Mouse (Mus musculus) midbrain, embryonic 12.5 days (tissue): Measurements from ENCODE around the gene Bpifa6. TPM values are rescaled to one million over a fixed set of nuclear protein-coding genes. Genes with fewer than 3 reads are reported as not detected.
"Not testable (repeated sequence)": the region's sequence is repeated elsewhere in the genome, so short reads cannot be mapped to it uniquely, and the experiment has no call there.

ENCODE experiments used
- ATAC-seq: fragments of 200-750 bp; cut with Nextera tagmentation; 2 replicates; pipeline ENCODE4 v1.8.0; 2017; ENCODE audit warnings: low read depth, moderate TSS enrichment, moderate library complexity; ENCODE audit not compliant: low FRiP score
- H3K27ac ChIP-seq: fragments of 300-500 bp; sonication (generic); replicated peaks from 2 replicates; pipeline ENCODE4 v1.5.1; 2016; ENCODE audit warnings: mild to moderate bottlenecking
- H3K27me3 ChIP-seq: fragments of 300-500 bp; sonication (generic); 2 replicates; pipeline ENCODE4 v1.6.1; 2016; ENCODE audit warnings: mild to moderate bottlenecking
- H3K36me3 ChIP-seq: fragments of 300-500 bp; sonication (generic); 2 replicates; pipeline ENCODE4 v1.6.1; 2016
- H3K4me1 ChIP-seq: fragments of 300-500 bp; sonication (generic); 2 replicates; pipeline ENCODE4 v1.6.1; 2016
- H3K4me2 ChIP-seq: fragments of 300-500 bp; sonication (generic); replicated peaks from 2 replicates; pipeline ENCODE4 v1.6.1; 2016; ENCODE audit warnings: mild to moderate bottlenecking, moderate library complexity
- H3K4me3 ChIP-seq: fragments of 300-500 bp; sonication (generic); 2 replicates; pipeline ENCODE4 v1.5.1; 2016; ENCODE audit warnings: mild to moderate bottlenecking
- H3K9ac ChIP-seq: fragments of 300-500 bp; sonication (generic); replicated peaks from 2 replicates; pipeline ENCODE4 v1.6.1; 2016; ENCODE audit warnings: mild to moderate bottlenecking, moderate library complexity
- H3K9me3 ChIP-seq: fragments of 300-500 bp; sonication (generic); 2 replicates; pipeline ENCODE4 v1.6.1; 2016; ENCODE audit warnings: mild to moderate bottlenecking
- WGBS: fragments of 180-500 bp; shearing (Covaris S2); methylation state at CpG from one replicate; pipeline ENCODE4 v1.1.7; 2016; 5-methylcytosine and 5-hydroxymethylcytosine counted together
- polyA plus RNA-seq: library from polyadenylated mRNA; unstranded; fragments of >200 nt; fragmentation: Nextera tagmentation; extraction: Ambion mirVana; gene quantifications from 2 replicates; pipeline ENCODE4 v1.2.1, GENCODE M21; 2016

Bpifa6 gene
- polyA plus RNA-seq, 1 experiment from 2014 or later: not detected

DNA sequence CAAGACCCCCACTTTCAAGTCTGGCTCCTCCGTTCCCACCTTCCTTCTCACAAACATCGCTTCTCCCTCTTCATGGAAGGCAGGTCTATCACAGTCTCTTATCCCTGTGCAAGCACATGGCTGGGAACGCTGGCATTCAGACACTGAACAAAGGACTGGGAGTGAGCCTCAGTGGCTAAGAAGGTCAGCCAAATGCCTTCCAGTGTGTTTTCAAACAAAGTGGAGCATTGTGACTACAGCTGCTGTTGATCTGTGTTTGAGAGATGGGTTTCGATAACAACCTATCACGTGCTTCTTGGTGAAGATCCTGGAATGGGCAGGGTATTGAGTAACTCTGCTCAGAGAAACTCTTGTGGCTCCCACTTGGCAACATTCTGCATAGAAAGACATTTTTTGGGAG, 4.5 kb upstream of the Bpifa6 start:
- Histone ChIP-seq H3K27me3 (no peaks in the 10 kb centered on the region), H3K9me3 (no peaks in the 10 kb centered on the region), H3K9ac (no peak overlapping the region), H3K4me3 (no peak overlapping the region), H3K4me2 (no peak overlapping the region), H3K36me3 (no peaks in the 10 kb centered on the region), H3K4me1 (no peaks in the 10 kb centered on the region), H3K27ac (no peak overlapping the region)
- ATAC-seq: no peak
- WGBS: 59% methylated on average over 5 of the region's 5 CpGs

GRCm38 (mm10) chr2:153995770-153996169, 21.0 kb downstream of the Bpifa6 start:
- H3K9me3 ChIP-seq: no peaks in the 10 kb centered on the region
- no peak overlapping the region for H3K4me2 ChIP-seq
- ATAC-seq: peak; percentile 41; the same call in 1 of the 2 replicates
- no peaks in the 10 kb centered on the region for H3K36me3 ChIP-seq
- H3K27ac ChIP-seq: no peak overlapping the region
- H3K27me3 ChIP-seq: no peaks in the 10 kb centered on the region
- no peaks in the 10 kb centered on the region for H3K4me1 ChIP-seq
- H3K4me3 ChIP-seq: no peak overlapping the region
- no peak overlapping the region for H3K9ac ChIP-seq
- 4% methylated on average over 7 of the region's 7 CpGs for WGBS

DNA sequence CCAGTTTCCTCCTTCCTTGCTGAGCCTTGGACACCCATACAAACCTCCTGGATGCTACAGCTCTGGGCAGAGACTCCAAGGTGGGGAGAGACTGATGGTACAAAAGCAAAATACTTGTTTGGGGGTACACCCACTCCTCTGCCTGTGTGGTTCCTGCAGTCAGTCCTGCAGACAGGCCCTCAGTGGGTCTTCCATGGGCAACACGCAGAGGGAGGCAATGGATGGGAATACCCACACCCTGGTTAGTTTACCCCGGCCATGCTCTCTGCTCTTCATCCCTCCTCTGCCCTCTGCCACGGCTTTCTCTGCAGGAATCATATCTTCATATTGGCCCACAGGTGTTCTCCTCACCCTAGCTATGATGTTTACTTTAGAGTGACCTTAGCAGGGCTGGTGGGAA, 25.8 kb downstream of the Bpifa6 start:
- Histone ChIP-seq H3K27ac (no peak overlapping the region), H3K36me3 (no peaks in the 10 kb centered on the region), H3K4me2 (no peak overlapping the region), H3K27me3 (no peaks in the 10 kb centered on the region), H3K9ac (no peak overlapping the region), H3K4me3 (no peak overlapping the region), H3K9me3 (no peaks in the 10 kb centered on the region), H3K4me1 (0 out of 2 replicates have a peak, but pooled peaks cover 8% of the 10 kb centered on the region)
- ATAC-seq: no peak
- 77% methylated on average over 3 of the region's 3 CpGs for WGBS

GRCm38 (mm10) chr2:154001056-154001455, 26.3 kb downstream of the Bpifa6 start:
- Histone ChIP-seq H3K27ac (no peak overlapping the region), H3K9ac (no peak overlapping the region), H3K36me3 (no peaks in the 10 kb centered on the region), H3K4me2 (no peak overlapping the region), H3K4me3 (no peak overlapping the region), H3K4me1 (0 out of 2 replicates have a peak, but pooled peaks cover 8% of the 10 kb centered on the region), H3K9me3 (no peaks in the 10 kb centered on the region), H3K27me3 (no peaks in the 10 kb centered on the region)
- ATAC-seq: no peak

DNA sequence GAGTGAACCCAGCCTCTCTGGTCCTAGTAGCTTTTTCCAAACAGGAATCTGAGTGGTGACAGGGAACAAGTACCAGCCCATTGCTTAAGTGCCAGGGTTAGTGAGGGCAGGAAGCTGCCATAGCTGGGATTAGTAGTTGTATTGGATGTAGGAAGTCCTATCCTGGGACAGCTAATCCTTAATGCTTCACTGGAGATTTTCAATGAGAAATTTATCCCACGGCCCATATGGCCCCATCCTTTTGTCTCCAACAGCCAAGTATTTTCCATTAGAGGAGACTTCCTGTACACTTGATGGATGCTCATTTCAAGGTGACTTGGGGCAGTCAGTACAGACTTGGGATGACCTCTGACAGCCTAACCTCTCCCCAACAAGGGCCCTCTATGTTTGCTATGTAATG, 29.7 kb downstream of the Bpifa6 start:
- Histone ChIP-seq H3K9ac (no peak overlapping the region), H3K27ac (no peak overlapping the region), H3K36me3 (no peaks in the 10 kb centered on the region), H3K4me1 (0 out of 2 replicates have a peak, but pooled peaks cover 8% of the 10 kb centered on the region), H3K4me3 (no peak overlapping the region), H3K4me2 (no peak overlapping the region), H3K27me3 (no peaks in the 10 kb centered on the region), H3K9me3 (no peaks in the 10 kb centered on the region)
- WGBS: 30% methylated on average over 1 of the region's 1 CpGs
- no peak for ATAC-seq

DNA sequence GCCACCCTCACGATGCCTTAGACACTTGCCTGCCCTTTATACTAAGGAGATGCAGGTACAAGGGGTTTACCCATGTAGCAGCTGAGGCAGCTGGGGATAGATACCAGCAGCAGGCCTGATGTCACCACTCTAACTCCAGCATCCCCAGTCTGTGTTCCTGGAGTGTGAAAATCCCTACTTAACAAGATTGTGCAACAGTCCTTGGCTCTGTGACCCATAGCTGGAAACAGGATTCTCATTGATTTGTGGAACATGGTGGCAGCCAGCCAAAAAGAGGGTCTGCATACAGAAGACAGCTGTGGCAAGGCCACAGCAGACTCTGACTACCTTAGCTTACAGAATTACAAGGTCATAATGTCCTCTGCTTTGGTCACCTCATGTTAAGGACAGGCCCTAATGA, 30.3 kb downstream of the Bpifa6 start:
- WGBS: 85% methylated on average over 1 of the region's 1 CpGs
- no peak for ATAC-seq
- Histone ChIP-seq H3K27ac (no peak overlapping the region), H3K4me1 (0 out of 2 replicates have a peak, but pooled peaks cover 8% of the 10 kb centered on the region), H3K4me2 (no peak overlapping the region), H3K4me3 (no peak overlapping the region), H3K36me3 (no peaks in the 10 kb centered on the region), H3K27me3 (no peaks in the 10 kb centered on the region), H3K9ac (no peak overlapping the region), H3K9me3 (no peaks in the 10 kb centered on the region)

- no peak overlapping the region for H3K27ac ChIP-seq
- H3K9ac ChIP-seq: no peak overlapping the region
- H3K4me2 ChIP-seq: no peak overlapping the region
- WGBS: 77% methylated on average over 4 of the region's 4 CpGs
- no peaks in the 10 kb centered on the region for H3K36me3 ChIP-seq
- no peaks in the 10 kb centered on the region for H3K9me3 ChIP-seq
- H3K4me1 ChIP-seq: 0 out of 2 replicates have a peak, but pooled peaks cover 8% of the 10 kb centered on the region
- no peak overlapping the region for H3K4me3 ChIP-seq
- no peak for ATAC-seq
- no peaks in the 10 kb centered on the region for H3K27me3 ChIP-seq
Observed at GRCm38 (mm10) chr2:154005734-154006133, 31.0 kb downstream of the Bpifa6 start.

- no peak for ATAC-seq
- Histone ChIP-seq H3K4me2 (no peak overlapping the region), H3K9ac (no peak overlapping the region), H3K4me1 (0 out of 2 replicates have a peak, but pooled peaks cover 8% of the 10 kb centered on the region), H3K36me3 (no peaks in the 10 kb centered on the region), H3K27ac (no peak overlapping the region), H3K4me3 (no peak overlapping the region), H3K27me3 (no peaks in the 10 kb centered on the region), H3K9me3 (no peaks in the 10 kb centered on the region)
- 74% methylated on average over 2 of the region's 2 CpGs for WGBS
Observed at GRCm38 (mm10) chr2:154006331-154006730, 31.6 kb downstream of the Bpifa6 start.

GRCm38 (mm10) chr2:154007381-154007780, 32.6 kb downstream of the Bpifa6 start:
- ATAC-seq: no peak
- 0 out of 2 replicates have a peak, but pooled peaks cover 8% of the 10 kb centered on the region for H3K4me1 ChIP-seq
- H3K9me3 ChIP-seq: no peaks in the 10 kb centered on the region
- no peak overlapping the region for H3K4me3 ChIP-seq
- H3K4me2 ChIP-seq: no peak overlapping the region
- no peaks in the 10 kb centered on the region for H3K27me3 ChIP-seq
- no peak overlapping the region for H3K27ac ChIP-seq
- 76% methylated on average over 1 of the region's 1 CpGs for WGBS
- no peaks in the 10 kb centered on the region for H3K36me3 ChIP-seq
- H3K9ac ChIP-seq: no peak overlapping the region

DNA sequence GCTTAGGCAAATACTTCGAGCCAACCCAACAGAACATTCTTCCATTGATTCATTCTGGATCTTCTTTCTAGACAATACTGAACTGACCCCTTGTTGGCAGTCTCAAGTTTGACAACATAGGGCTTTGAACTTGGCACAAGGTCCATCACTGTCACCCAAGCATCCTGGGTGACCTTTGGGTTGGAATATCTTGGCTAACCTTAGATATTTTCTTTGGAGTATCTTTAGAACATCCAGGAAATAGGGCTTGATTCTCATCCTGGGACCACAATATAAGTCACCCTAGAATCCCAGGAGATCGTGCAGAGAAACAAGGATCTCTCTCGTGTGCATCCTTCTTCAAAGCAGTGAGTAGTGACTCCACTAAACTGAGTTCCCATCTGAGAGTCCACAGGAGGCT, 33.2 kb downstream of the Bpifa6 start, which contains the start of gene Bpifa2:
Gene Bpifa2, plus strand, starts transcription at position 301 of the 400 bp plus-strand sequence.
- 84% methylated on average over 3 of the region's 3 CpGs for WGBS
- Histone ChIP-seq H3K36me3 (no peaks in the 10 kb centered on the region), H3K4me3 (no peak within 1 kb of the TSS), H3K27me3 (no peaks in the 10 kb centered on the region), H3K4me1 (0 out of 2 replicates have a peak, but pooled peaks cover 8% of the 10 kb centered on the region), H3K27ac (no peak within 1 kb of the TSS), H3K9me3 (no peaks in the 10 kb centered on the region), H3K9ac (no peak within 1 kb of the TSS), H3K4me2 (no peak within 1 kb of the TSS)
- ATAC-seq: no peak

DNA sequence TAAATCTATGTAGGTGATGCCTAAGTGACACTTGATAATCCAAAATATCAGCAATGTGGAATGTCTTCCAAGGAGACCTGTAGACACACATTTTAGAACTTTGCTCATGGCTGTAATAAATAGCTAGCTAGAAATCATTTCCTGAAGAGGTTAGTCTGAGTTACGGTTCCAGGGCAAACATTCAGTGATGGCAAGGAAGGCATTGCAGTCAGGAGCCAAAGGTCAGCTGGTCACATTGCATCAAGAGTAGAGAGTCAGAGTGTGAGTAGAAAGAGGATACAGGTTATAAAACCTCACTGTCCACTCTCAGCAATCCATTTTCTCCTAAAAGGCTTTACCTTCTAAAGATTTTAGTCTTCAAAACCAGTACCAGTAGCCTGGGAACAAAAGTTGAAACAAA, 43.2 kb downstream of the Bpifa6 start:
- Histone ChIP-seq H3K27me3 (no peaks in the 10 kb centered on the region), H3K36me3 (no peaks in the 10 kb centered on the region), H3K9me3 (no peaks in the 10 kb centered on the region), H3K9ac (no peak overlapping the region), H3K27ac (no peak overlapping the region), H3K4me3 (no peak overlapping the region), H3K4me2 (no peak overlapping the region), H3K4me1 (no peaks in the 10 kb centered on the region)
- 76% methylated on average over 1 of the region's 1 CpGs for WGBS
- no peak for ATAC-seq

- not testable (repeated sequence) for H3K4me2 ChIP-seq, H3K4me1 ChIP-seq, H3K27ac ChIP-seq, H3K36me3 ChIP-seq, H3K9me3 ChIP-seq, H3K27me3 ChIP-seq, H3K4me3 ChIP-seq, ATAC-seq, H3K9ac ChIP-seq
- 83% methylated on average over 4 of the region's 4 CpGs for WGBS
Observed at GRCm38 (mm10) chr2:154024676-154025075, 49.9 kb downstream of the Bpifa6 start.

DNA sequence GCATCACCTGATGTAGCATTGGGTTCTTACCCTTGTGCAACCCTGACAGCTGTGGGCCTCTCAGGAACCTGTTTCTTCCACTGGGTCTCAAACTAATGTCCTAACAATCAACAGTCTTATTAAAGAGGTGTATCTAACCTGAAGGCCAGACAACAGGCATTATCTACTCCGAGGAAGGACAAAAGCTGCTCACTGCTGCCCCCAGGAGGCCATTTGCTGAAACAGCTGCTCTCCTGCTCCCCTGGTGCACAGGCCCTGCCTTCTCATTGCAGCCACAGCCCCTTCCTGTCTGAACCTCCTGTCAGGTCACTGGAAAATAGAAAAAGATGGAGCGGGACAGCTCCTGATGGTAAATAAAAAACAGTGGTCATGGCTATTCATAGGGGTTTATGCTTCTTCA, 64.2 kb downstream of the Bpifa6 start:
- Histone ChIP-seq H3K4me1 (no peaks in the 10 kb centered on the region), H3K4me3 (no peak overlapping the region), H3K27ac (no peak overlapping the region), H3K27me3 (no peaks in the 10 kb centered on the region), H3K9me3 (no peaks in the 10 kb centered on the region), H3K9ac (no peak overlapping the region), H3K4me2 (no peak overlapping the region), H3K36me3 (no peaks in the 10 kb centered on the region)
- 61% methylated on average over 2 of the region's 2 CpGs for WGBS
- ATAC-seq: no peak
